Comparison of ENCODE assay signal across 7 mouse cellular contexts in genomic region chr5:143625940-143626588, GRCm38 (mm10). TPM values are rescaled to one million over a fixed set of nuclear protein-coding genes. Genes with fewer than 3 reads are reported as not detected.
DNase-seq lines count a peak whose midpoint lies in the region; ATAC-seq and TF ChIP-seq lines count a peak whose summit lies in the region.

No protein-coding gene starts in this region.

- no peaks in the 10 kb centered on the region for H3K27me3 ChIP-seq in liver, adult 2 months (ENCODE audit: control insufficient read depth, insufficient read depth, low read length)
- no peaks in the 10 kb centered on the region for H3K27me3 ChIP-seq in embryonic facial prominence, embryonic 11.5 days (ENCODE audit: control insufficient read depth, insufficient read depth, low read length)
- H3K27me3 ChIP-seq in midbrain, embryonic 11.5 days (ENCODE audit: control insufficient read depth, insufficient read depth, low read length) = no peaks in the 10 kb centered on the region; the same call in 1 of the 2 replicates
- H3K27me3 ChIP-seq in forebrain, embryonic 13.5 days = no peaks in the 10 kb centered on the region

- intact Hi-C loops in heart, postnatal 10 days (cut with DNase I) = loop anchor here (2.0 kb wide), 1 partner anchor 55 kb away; no protein-coding TSS in a partner anchor

- no peaks in the 10 kb centered on the region for H3K36me3 ChIP-seq in liver, adult 2 months (ENCODE audit: control insufficient read depth, insufficient read depth, low read length)
- H3K36me3 ChIP-seq in embryonic facial prominence, embryonic 11.5 days (replicated peaks; ENCODE audit: control insufficient read depth, insufficient read depth, low read depth, low read length) = no peaks in the 10 kb centered on the region
- no peaks in the 10 kb centered on the region for H3K36me3 ChIP-seq in midbrain, embryonic 11.5 days (ENCODE audit: control insufficient read depth, insufficient read depth, low read length)
- no peaks in the 10 kb centered on the region for H3K36me3 ChIP-seq in forebrain, embryonic 13.5 days (ENCODE audit: poor library complexity, severe bottlenecking)

- no peak for TF ChIP-seq CTCF in liver, adult 2 months (IDR thresholded peaks at IDR 0.05; ENCODE audit: low read depth, low read length)

- no peak for TF ChIP-seq POLR2A in liver, adult 2 months (IDR thresholded peaks at IDR 0.05; ENCODE audit: extremely low read depth, insufficient read depth, low read length)

- peaks cover 12% of the 10 kb centered on the region for H3K79me2 ChIP-seq in liver, adult 2 months (ENCODE audit: control insufficient read depth, insufficient read depth, low read length)

- H3K9ac ChIP-seq in liver, adult 2 months (ENCODE audit: low read depth, low read length) = peak overlapping the region; percentile 51
- no peak overlapping the region for H3K9ac ChIP-seq in embryonic facial prominence, embryonic 11.5 days (replicated peaks; ENCODE audit: low read length)
- no peak overlapping the region for H3K9ac ChIP-seq in midbrain, embryonic 11.5 days (ENCODE audit: low read length)
- no peak overlapping the region for H3K9ac ChIP-seq in forebrain, embryonic 13.5 days

- no peak for DNase-seq in liver, adult 2 months (ENCODE audit: extremely low read depth, low read depth, low spot score)
- DNase-seq in liver = no peak
- DNase-seq in embryonic facial prominence, embryonic 11.5 days (ENCODE audit: low spot score) = no peak
- peak; percentile 40 to 42 for DNase-seq in heart, postnatal 10 days
- peak; percentile 28 for DNase-seq in lung, postnatal 10 days
- DNase-seq in midbrain, embryonic 11.5 days (ENCODE audit: low spot score, missing footprints) = no peak

- H3K4me2 ChIP-seq in embryonic facial prominence, embryonic 11.5 days (ENCODE audit: low read depth, low read length) = peak overlapping the region; percentile 0; the same call in 1 of the 2 replicates
- H3K4me2 ChIP-seq in midbrain, embryonic 11.5 days = no peak overlapping the region
- no peak overlapping the region for H3K4me2 ChIP-seq in forebrain, embryonic 13.5 days

- 0 out of 2 replicates have a peak, but pooled peaks cover 4% of the 10 kb centered on the region for H3K4me1 ChIP-seq in liver, adult 2 months (ENCODE audit: control insufficient read depth, insufficient read depth, low read length)
- H3K4me1 ChIP-seq in embryonic facial prominence, embryonic 11.5 days (ENCODE audit: control insufficient read depth, insufficient read depth, low read length) = peaks cover 7% of the 10 kb centered on the region
- peaks cover 5% of the 10 kb centered on the region for H3K4me1 ChIP-seq in midbrain, embryonic 11.5 days (ENCODE audit: control insufficient read depth, insufficient read depth, low read length)
- H3K4me1 ChIP-seq in forebrain, embryonic 13.5 days = peaks cover 16% of the 10 kb centered on the region

- 76% methylated on average over 11 of the region's 11 CpGs for WGBS in liver, adult 2 months
- 31% methylated on average over 11 of the region's 11 CpGs for WGBS in embryonic facial prominence, embryonic 11.5 days
- WGBS in midbrain, embryonic 11.5 days = 68% methylated on average over 11 of the region's 11 CpGs
- WGBS in forebrain, embryonic 13.5 days = 82% methylated on average over 11 of the region's 11 CpGs

- no peak for ATAC-seq in embryonic facial prominence, embryonic 11.5 days (replicated peaks; ENCODE audit: insufficient number of reproducible peaks, low FRiP score, low TSS enrichment, low read depth)
- ATAC-seq in midbrain, embryonic 11.5 days (ENCODE audit: low FRiP score) = no peak
- ATAC-seq in forebrain, embryonic 13.5 days = no peak

- peak overlapping the region; percentile 68 for H3K27ac ChIP-seq in liver, adult 2 months (replicated peaks; ENCODE audit: insufficient read depth, low read depth, low read length)
- H3K27ac ChIP-seq in embryonic facial prominence, embryonic 11.5 days (replicated peaks; ENCODE audit: low read depth, low read length) = no peak overlapping the region
- H3K27ac ChIP-seq in midbrain, embryonic 11.5 days (ENCODE audit: low read depth, low read length) = no peak overlapping the region
- H3K27ac ChIP-seq in forebrain, embryonic 13.5 days = no peak overlapping the region

- H3K9me3 ChIP-seq in embryonic facial prominence, embryonic 11.5 days (replicated peaks; ENCODE audit: control insufficient read depth, low read length) = no peaks in the 10 kb centered on the region
- no peaks in the 10 kb centered on the region for H3K9me3 ChIP-seq in midbrain, embryonic 11.5 days (ENCODE audit: control insufficient read depth, low read length)
- H3K9me3 ChIP-seq in forebrain, embryonic 13.5 days (replicated peaks) = no peaks in the 10 kb centered on the region

- no peak overlapping the region for H3K4me3 ChIP-seq in liver, adult 2 months (ENCODE audit: insufficient read depth, low read depth, low read length)
- H3K4me3 ChIP-seq in embryonic facial prominence, embryonic 11.5 days (ENCODE audit: low read depth, low read length) = no peak overlapping the region
- H3K4me3 ChIP-seq in midbrain, embryonic 11.5 days (ENCODE audit: low read depth, low read length) = no peak overlapping the region
- H3K4me3 ChIP-seq in forebrain, embryonic 13.5 days = no peak overlapping the region

RNA-seq across cellular contexts. Expression of gene Cyth3, which starts 3.8 kb away (rescaled TPM):
- total RNA-seq in liver, adult 2 months (2014; rRNA removed) = 4.4 and 5.5 TPM in 2 replicates
- polyA plus RNA-seq in liver, adult 2 months (2012; rRNA removed) = 2.1 and 2.9 TPM in 2 replicates
- 38.5 and 41.8 TPM in 2 replicates for polyA plus RNA-seq in embryonic facial prominence, embryonic 11.5 days (2014; fragmentation: Nextera tagmentation; extraction: Ambion mirVana)
- total RNA-seq in heart, postnatal 10 days (2021) = 100 to 1,000 TPM in 1 of 2 experiments, 10 to 100 TPM in 1; 87.2 to 125 TPM
- polyA plus RNA-seq in midbrain, embryonic 11.5 days (2014; fragmentation: Nextera tagmentation; extraction: Ambion mirVana) = 27.6 and 28.9 TPM in 2 replicates
- 24.0 and 26.4 TPM in 2 replicates for polyA plus RNA-seq in forebrain, embryonic 13.5 days (2015; fragmentation: Nextera tagmentation; extraction: Ambion mirVana)

Comparison
In these comparisons a context has a peak if more than half of its experiments do, and no peak if none do; other contexts are left out.
1. DNase-seq: peak in heart, postnatal 10 days (2 of 2) and lung, postnatal 10 days (single experiment); none in liver, adult 2 months (single experiment), liver (single experiment), embryonic facial prominence, embryonic 11.5 days (single experiment) and midbrain, embryonic 11.5 days (single experiment).